Mouse (Mus musculus): ENCODE data around the gene Prdm15.

Prdm15 gene

DNA sequence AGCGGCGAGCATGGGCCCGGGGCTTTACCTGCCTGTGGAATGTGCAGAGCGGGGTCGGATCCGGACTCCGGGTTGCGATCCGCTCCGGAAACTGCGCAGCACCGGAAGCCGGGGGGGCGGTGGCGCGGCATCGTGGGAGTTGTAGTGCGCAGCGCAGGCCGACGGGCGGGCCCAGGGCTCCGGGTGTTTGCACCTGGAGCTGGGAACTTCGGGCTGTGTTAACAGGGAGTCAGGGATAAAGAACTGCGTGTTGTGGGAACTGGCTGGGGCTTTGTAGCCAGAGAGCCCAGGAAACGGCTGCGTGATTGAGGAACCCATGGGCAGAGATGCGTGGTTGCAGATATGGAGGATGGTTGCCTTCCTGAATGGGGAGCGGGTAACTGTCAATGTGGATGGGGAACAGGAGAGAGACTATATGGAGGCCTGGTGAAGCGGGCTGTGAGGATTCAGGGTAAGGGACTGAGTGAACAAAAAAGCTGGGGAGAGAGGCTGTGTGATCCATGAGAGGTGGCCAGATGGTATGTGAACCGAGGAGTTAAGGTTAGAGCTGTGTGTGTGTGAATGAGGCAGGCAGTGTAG is at the start of gene Prdm15:
TSS of gene Prdm15 (minus strand) at position 110 of the 579 bp plus-strand sequence.
- peak; percentile 89 for DNase-seq

GRCm38 (mm10) chr16:97897346-97898024 is 45.8 kb upstream of the Prdm15 start:
- DNase-seq, result peak; percentile 11

DNA sequence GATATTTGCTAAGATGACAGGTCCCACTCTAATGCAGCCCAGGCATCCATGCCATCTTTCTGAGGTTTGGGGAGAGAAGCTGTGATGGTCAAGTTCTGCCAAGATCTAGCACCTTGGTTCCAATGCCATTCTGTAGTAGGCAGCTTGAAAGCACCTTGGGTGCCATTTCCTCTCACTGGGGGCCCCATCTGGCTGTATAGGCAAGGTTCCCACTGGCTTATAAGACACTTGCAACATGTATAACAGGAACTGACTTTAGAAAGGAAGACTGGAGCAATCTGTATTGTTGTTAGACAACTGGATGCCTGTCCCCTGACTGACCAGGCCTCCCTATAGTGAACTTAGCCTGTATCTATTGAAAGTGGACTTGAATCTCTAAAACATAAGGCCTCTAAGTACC is 36.1 kb upstream of the Prdm15 start:
- peak; percentile 28 for DNase-seq

DNA sequence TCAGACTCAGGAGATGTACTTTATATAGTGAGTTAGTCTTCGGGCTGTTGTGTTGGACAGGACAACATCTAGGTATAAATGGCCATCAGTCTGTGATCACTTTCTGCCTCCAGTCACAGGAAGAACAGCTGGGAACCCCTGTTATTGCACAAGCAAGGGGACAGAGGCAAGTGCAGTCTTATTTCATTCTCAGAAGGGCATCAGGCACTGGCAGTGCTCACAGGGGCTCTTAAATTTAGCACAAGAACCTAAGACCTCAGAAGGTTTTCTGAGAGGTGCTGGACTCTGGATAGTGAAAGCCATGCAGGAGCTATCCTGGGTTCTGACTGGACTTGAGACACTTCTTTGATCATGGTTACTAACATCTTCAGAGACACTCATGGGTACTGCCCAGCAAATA is 32.0 kb upstream of the Prdm15 start:
- no peak for DNase-seq

DNA sequence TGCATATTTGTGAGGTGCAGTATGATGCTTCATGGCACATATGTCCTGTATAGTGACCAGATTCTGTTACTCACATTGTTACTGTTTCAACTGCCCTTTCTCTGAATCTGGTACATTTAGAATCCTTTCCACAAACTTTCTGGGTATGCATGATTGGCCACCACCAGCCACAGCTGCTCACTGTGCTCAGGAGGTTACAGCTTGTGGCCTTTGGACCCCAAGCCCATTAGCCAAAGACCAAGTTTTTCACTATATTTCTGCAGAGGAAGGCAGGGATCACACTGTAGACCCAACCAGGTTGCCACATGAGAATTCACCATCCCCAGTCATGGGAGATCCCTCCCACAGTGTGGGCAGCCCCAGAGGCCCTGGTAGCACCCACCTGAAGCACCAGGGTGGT is 31.2 kb upstream of the Prdm15 start:
- DNase-seq, result no peak

DNA sequence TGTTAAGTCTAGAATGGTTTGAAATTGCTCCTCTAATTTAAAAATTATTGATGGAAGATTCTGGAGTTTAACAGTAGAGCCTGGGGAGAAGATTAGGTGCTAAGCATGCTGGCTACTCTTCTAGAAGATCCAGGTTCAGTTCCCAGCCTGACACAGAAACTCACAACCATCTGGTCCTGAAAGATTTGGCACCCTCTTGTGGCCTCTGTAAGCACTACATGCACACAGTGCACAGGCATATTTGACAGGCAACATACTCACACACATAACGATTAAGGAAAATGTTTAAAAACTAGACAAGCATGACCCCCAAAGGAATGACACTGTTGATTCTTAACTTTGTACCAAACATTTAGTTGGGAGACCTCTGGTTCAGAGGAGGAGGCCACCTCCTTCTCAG is 27.5 kb upstream of the Prdm15 start:
- DNase-seq, result no peak

- no peak for DNase-seq
Observed at GRCm38 (mm10) chr16:97877502-97877901, 25.9 kb upstream of the Prdm15 start.

DNA sequence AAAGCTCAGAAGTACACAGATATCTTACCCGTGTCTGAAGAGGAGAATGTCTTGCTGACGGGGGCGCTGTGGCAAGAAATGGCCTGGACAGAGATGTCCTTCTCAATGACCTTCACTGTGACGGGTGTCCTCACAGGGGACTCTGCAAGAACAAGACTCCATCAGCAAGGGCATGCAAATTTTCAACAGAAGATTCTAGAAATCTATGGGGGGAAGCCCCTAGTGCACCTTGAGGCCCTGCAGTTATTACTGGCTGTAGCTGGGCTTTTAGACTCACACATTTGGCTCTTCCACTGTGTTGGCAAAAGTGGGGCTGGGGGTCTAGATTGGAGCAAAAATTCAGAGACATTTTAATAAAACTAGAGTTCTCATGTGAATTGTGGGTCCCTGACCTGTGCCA is 23.5 kb upstream of the Prdm15 start:
- no peak for DNase-seq

- DNase-seq, result no peak
Observed at GRCm38 (mm10) chr16:97874376-97874775, 22.7 kb upstream of the Prdm15 start.

DNA sequence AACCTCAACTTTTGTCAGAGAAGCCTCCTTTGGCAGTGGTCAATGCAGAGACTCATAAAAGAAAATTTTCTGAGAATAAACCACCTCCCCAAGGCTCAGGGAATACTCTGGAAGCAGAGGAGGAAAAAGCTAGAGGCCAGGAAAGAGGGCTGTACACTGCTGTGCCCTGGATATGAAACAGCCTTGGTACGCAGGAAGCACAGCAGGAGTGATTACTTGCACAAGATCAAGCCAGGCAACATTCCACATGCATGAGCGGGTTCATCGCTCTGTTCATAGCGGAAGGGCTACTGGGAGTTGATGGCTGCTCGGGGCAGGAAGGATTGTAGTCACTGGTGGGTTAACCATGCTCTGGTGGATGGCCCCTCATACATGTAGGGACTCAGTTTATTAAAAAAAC is 21.0 kb upstream of the Prdm15 start:
- DNase-seq, result peak; percentile 13

- no peak for DNase-seq
Observed at GRCm38 (mm10) chr16:97869193-97870102, 17.8 kb upstream of the Prdm15 start.

GRCm38 (mm10) chr16:97863932-97864467 is 12.3 kb upstream of the Prdm15 start:
- no peak for DNase-seq

- DNase-seq, result no peak
Observed at GRCm38 (mm10) chr16:97856050-97856449, 4.4 kb upstream of the Prdm15 start.

GRCm38 (mm10) chr16:97851061-97851740 is 449 bp downstream of the Prdm15 start:
- peak; percentile 90 for DNase-seq

GRCm38 (mm10) chr16:97850667-97851060 is 986 bp downstream of the Prdm15 start:
- DNase-seq, result no peak

GRCm38 (mm10) chr16:97848832-97849231 is 2.8 kb downstream of the Prdm15 start:
- no peak for DNase-seq

DNA sequence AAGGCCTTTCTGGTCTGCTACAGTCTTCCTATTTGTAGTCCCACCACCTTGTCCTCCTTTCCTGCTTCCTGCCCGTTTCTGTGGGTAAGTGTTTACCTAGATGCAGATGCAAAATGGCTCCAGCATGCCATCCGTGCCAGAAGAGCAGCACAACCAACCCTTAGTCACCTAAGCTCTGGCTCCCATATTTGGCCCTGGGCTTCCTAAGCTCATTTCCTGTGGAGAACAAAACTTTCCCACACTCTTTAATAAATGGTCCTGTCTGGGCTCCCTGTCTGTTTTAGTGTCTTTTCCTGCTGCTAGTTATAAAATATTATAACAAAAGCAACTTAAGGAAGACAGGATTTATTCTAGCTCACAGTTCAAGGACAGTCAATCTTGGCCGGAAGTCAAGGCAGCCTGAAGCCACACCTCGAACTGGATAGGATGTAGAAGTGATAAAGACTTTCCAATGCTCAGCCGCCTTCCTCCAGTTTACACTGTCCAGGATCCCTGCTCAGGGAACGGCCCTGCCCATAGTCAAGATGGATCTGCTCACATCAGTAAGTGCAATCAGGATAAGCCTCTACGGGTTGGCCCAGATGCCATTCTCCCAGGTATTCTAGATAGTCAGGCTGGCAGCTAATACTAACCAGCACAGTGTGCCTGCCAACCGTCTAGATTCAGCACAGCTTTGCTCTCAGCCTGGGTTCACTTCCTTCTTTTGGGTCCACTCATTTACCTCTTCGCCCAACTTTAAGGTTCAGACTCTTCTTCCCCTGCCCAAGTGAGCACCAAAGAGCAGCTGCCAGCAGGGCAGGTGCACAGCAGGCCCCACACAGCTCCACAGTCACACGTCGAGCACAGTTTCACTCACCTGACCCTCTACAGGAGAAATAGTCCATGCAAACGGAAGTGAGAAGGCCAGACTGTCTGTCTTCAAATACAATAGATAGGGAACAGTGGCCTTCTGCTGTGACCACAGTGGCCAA is 6.4 kb downstream of the Prdm15 start:
- DNase-seq, result no peak

GRCm38 (mm10) chr16:97832154-97832553 is 19.5 kb downstream of the Prdm15 start:
- no peak for DNase-seq

- DNase-seq, result no peak
Observed at GRCm38 (mm10) chr16:97828207-97828606, 23.4 kb downstream of the Prdm15 start.

GRCm38 (mm10) chr16:97823311-97824007 is 28.2 kb downstream of the Prdm15 start:
- no peak for DNase-seq

GRCm38 (mm10) chr16:97819532-97819931 is 32.1 kb downstream of the Prdm15 start:
- DNase-seq, result no peak
